Comparison of ENCODE assay signal across 20 mouse cellular contexts in genomic region chr1:79445586-79445985, GRCm38 (mm10). TPM values are rescaled to one million over a fixed set of nuclear protein-coding genes. Genes with fewer than 3 reads are reported as not detected.
DNase-seq lines count a peak whose midpoint lies in the region; TF ChIP-seq lines count a peak whose summit lies in the region.
"Had no signal": no experiment of that assay in that cellular context is flagged by ENCODE, and none has a peak within 500 bp of the region (broad histone marks: within the 10 kb centered on the region; RNA-seq: fewer than 3 reads in every experiment).

No protein-coding gene starts in this region.

- DNase-seq in cerebellum, adult 9-10 months, result peak; percentile 26
- DNase-seq in cerebellum, adult 11 months, result no peak
- DNase-seq in cerebellum, postnatal 14 days, result peak; percentile 45 to 66
- DNase-seq in cerebellum, adult 11-12 months, result no peak
- DNase-seq in left cerebral cortex, postnatal 4 days, result peak; percentile 37
- no peak for DNase-seq in left cerebral cortex, adult 2 months (ENCODE audit: extremely low spot score in 1 of 2, low spot score in 2 of 2)
- DNase-seq in brain, adult 2 months (ENCODE audit: low read depth, low spot score), result peak; percentile 26
- DNase-seq: adrenal gland, adult 8-10 months; adrenal gland, postnatal 14 days; adrenal gland, postnatal 36 days; B cell, adult 2 months; cerebellum, adult 8-10 months; embryo, embryonic 11 days had no signal

- no peak overlapping the region for H3K4me3 ChIP-seq in left cerebral cortex, adult 2 months
- H3K4me3 ChIP-seq: embryonic facial prominence, embryonic 13.5 days; embryonic facial prominence, embryonic 15.5 days; erythroblast, embryonic 14.5 days; forebrain, embryonic 10.5 days; forebrain, embryonic 12.5 days had no signal

- intact Hi-C loops in left cerebral cortex, postnatal 4 days (cut with DNase I), result no loop called here
- intact Hi-C loops in left cerebral cortex, adult 2 months (cut with DNase I), result loop anchor here (10.0 kb wide), 1 partner anchor 911 kb away; no protein-coding TSS in a partner anchor

- TF ChIP-seq CTCF in left cerebral cortex, adult 2 months (IDR thresholded peaks at IDR 0.05), result no peak

- H3K27ac ChIP-seq in left cerebral cortex, adult 2 months, result no peak overlapping the region
- H3K27ac ChIP-seq: embryonic facial prominence, embryonic 13.5 days; embryonic facial prominence, embryonic 15.5 days; forebrain, embryonic 10.5 days; forebrain, embryonic 12.5 days had no signal

RNA-seq across cellular contexts. Expression of gene Scg2, which starts 5.7 kb away (rescaled TPM):
- 100 to 1,000 TPM in 1 of 2 experiments, 10 to 100 TPM in 1; 80.7 to 106 TPM for total RNA-seq in left cerebral cortex, postnatal 4 days (2021)
- 100 to 1,000 TPM; 239 to 240 TPM for total RNA-seq in left cerebral cortex, adult 2 months (2021)
- total RNA-seq: CH12.LX; common myeloid progenitor, adult 5-6 weeks had no signal

Comparison
In these comparisons a context has a peak if more than half of its experiments do, and no peak if none do; other contexts are left out.
1. DNase-seq: peak in cerebellum, adult 9-10 months (single experiment), cerebellum, postnatal 14 days (2 of 2), left cerebral cortex, postnatal 4 days (single experiment) and brain, adult 2 months (single experiment); none in cerebellum, adult 11 months (single experiment), cerebellum, adult 11-12 months (single experiment) and left cerebral cortex, adult 2 months (0 of 2).